Mouse (Mus musculus) C2C12 (cell line): ENCODE measurements around the gene Btbd18. TPM values are rescaled to one million over a fixed set of nuclear protein-coding genes. Genes with fewer than 3 reads are reported as not detected.

Experiments used
- H3K27me3 ChIP-seq: one replicate; pipeline ENCODE4 v1.6.1; 2011; ENCODE audit not compliant: control insufficient read depth, insufficient read depth, insufficient read length
- H3K36me3 ChIP-seq: one replicate; pipeline ENCODE4 v1.6.1; 2011; ENCODE audit not compliant: control insufficient read depth, insufficient read depth
- H3K4me3 ChIP-seq: one replicate; pipeline ENCODE4 v1.5.1; 2011; ENCODE audit warnings: mild to moderate bottlenecking, control low read depth; ENCODE audit not compliant: poor library complexity, insufficient read depth, severe bottlenecking
- H3K79me2 ChIP-seq: one replicate; pipeline ENCODE4 v1.6.1; 2011; ENCODE audit not compliant: control insufficient read depth, insufficient read depth
- H3K79me3 ChIP-seq: one replicate; pipeline ENCODE4 v1.6.1; 2011; ENCODE audit warnings: low read depth, control low read depth
- H3ac ChIP-seq: one replicate; pipeline ENCODE3; 2011; ENCODE audit warnings: low read depth; ENCODE audit not compliant: control insufficient read depth, insufficient read length
- CEBPB ChIP-seq: IDR thresholded peaks from one replicate; pipeline ENCODE4 v1.6.1; 2011; ENCODE audit warnings: low read depth, mild to moderate bottlenecking, control low read depth, moderate library complexity
- CTCF ChIP-seq: IDR thresholded peaks from one replicate; pipeline ENCODE4 v1.5.1; 2011; ENCODE audit not compliant: control insufficient read depth, insufficient read depth, insufficient read length
- FOSL1 ChIP-seq: IDR thresholded peaks from one replicate; pipeline ENCODE4 v1.8.0; 2011; ENCODE audit warnings: mild to moderate bottlenecking, low read length; ENCODE audit not compliant: poor library complexity, insufficient read depth, severe bottlenecking
- MAX ChIP-seq: IDR thresholded peaks from one replicate; pipeline ENCODE4 v1.6.1; 2011; ENCODE audit warnings: mild to moderate bottlenecking, control low read depth
- MYOD1 ChIP-seq: IDR thresholded peaks from one replicate; pipeline ENCODE4 v1.6.1; 2011; ENCODE audit warnings: low read depth; ENCODE audit not compliant: control insufficient read depth, insufficient read length
- MYOG ChIP-seq: IDR thresholded peaks from one replicate; pipeline ENCODE4 v1.6.1; 2011; ENCODE audit not compliant: control insufficient read depth, insufficient read length; ENCODE audit errors: extremely low read depth
- USF1 ChIP-seq: IDR thresholded peaks from one replicate; pipeline ENCODE4 v1.6.1; 2011; ENCODE audit warnings: low read depth, mild to moderate bottlenecking, control low read depth, moderate library complexity
- long read RNA-seq, 2 experiments: library from polyadenylated mRNA; unstranded; transcript quantifications; one replicate each; pipeline ENCODE4 v2.0.0; 2019 to 2020
- polyA plus RNA-seq: library from polyadenylated mRNA; unstranded; fragments of >200 nt; fragmentation: generic; extraction: Trizol; gene quantifications from one replicate; pipeline ENCODE4 v1.2.1, GENCODE M21; 2012; ENCODE audit warnings: missing spikeins

The Btbd18 gene
- polyA plus RNA-seq = 0.08 TPM
- long read RNA-seq, experiment 1 = 0 reads
- long read RNA-seq, experiment 2 = 0 reads

- H3K36me3 ChIP-seq = no peaks in the 10 kb centered on the region
- no peak for TF ChIP-seq MYOG
- TF ChIP-seq FOSL1 = no peak
- no peak for TF ChIP-seq CTCF
- no peak for TF ChIP-seq USF1
- no peaks in the 10 kb centered on the region for H3K27me3 ChIP-seq
- no peaks in the 10 kb centered on the region for H3K79me2 ChIP-seq
- H3ac ChIP-seq = no peak within 1 kb of the TSS
- no peaks in the 10 kb centered on the region for H3K79me3 ChIP-seq
- H3K4me3 ChIP-seq = no peak within 1 kb of the TSS
These were observed at the start of gene Btbd18 for GRCm38 (mm10) chr2:84658806-84659205. Btbd18 (plus strand) TSS chr2:84659079.

- Histone ChIP-seq H3K4me3 (no peak overlapping the region), H3ac (no peak overlapping the region), H3K79me3 (peaks cover 2% of the 10 kb centered on the region), H3K36me3 (peaks cover 99% of the 10 kb centered on the region), H3K27me3 (no peaks in the 10 kb centered on the region), H3K79me2 (peaks cover 22% of the 10 kb centered on the region)
- TF ChIP-seq MYOD1 (no peak), CEBPB (no peak), CTCF (no peak), USF1 (no peak), MYOG (no peak), MAX (no peak), FOSL1 (no peak)
These were observed 46.1 kb upstream of the Btbd18 start for GRCm38 (mm10) chr2:84612764-84613163.

- Histone ChIP-seq H3ac (no peak overlapping the region), H3K4me3 (no peak overlapping the region), H3K36me3 (peaks cover 81% of the 10 kb centered on the region), H3K27me3 (no peaks in the 10 kb centered on the region), H3K79me3 (peaks cover 30% of the 10 kb centered on the region), H3K79me2 (peaks cover 68% of the 10 kb centered on the region)
- TF ChIP-seq MYOG (no peak), MAX (no peak), MYOD1 (no peak), FOSL1 (no peak), CEBPB (no peak), USF1 (no peak), CTCF (no peak)
These were observed 41.0 kb upstream of the Btbd18 start for GRCm38 (mm10) chr2:84617637-84618515.

- Histone ChIP-seq H3K4me3 (no peak overlapping the region), H3K27me3 (no peaks in the 10 kb centered on the region), H3K79me3 (peaks cover 40% of the 10 kb centered on the region), H3K36me3 (peaks cover 79% of the 10 kb centered on the region), H3ac (no peak overlapping the region), H3K79me2 (peaks cover 79% of the 10 kb centered on the region)
- TF ChIP-seq CTCF (no peak), CEBPB (peak; percentile 30), MAX (peak; percentile 63), MYOG (no peak), MYOD1 (peak; percentile 25), FOSL1 (peak; percentile 44), USF1 (peak; percentile 35)
These were observed 40.0 kb upstream of the Btbd18 start for GRCm38 (mm10) chr2:84618914-84619313.

GRCm38 (mm10) chr2:84619646-84620340, 39.1 kb upstream of the Btbd18 start:
- Histone ChIP-seq H3K4me3 (no peak overlapping the region), H3K36me3 (peaks cover 79% of the 10 kb centered on the region), H3ac (no peak overlapping the region), H3K27me3 (no peaks in the 10 kb centered on the region), H3K79me3 (peaks cover 49% of the 10 kb centered on the region), H3K79me2 (peaks cover 84% of the 10 kb centered on the region)
- TF ChIP-seq USF1 = no peak
- TF ChIP-seq CEBPB = no peak
- TF ChIP-seq FOSL1 = no peak
- TF ChIP-seq MAX = no peak
- no peak for TF ChIP-seq CTCF
- TF ChIP-seq MYOD1 = no peak
- no peak for TF ChIP-seq MYOG
